In genomic region chr9:108783548-108784463, GRCm38 (mm10) we compare ENCODE assay signal across 8 mouse cellular contexts. TPM values are rescaled to one million over a fixed set of nuclear protein-coding genes. Genes with fewer than 3 reads are reported as not detected.
DNase-seq lines count a peak whose midpoint lies in the region; ATAC-seq lines count a peak whose summit lies in the region.

TSS of gene Ip6k2 (plus strand) at chr9:108783796.

- H3K4me3 ChIP-seq in forebrain, embryonic 11.5 days (ENCODE audit: low read depth, low read length): peak within 1 kb of the TSS; percentile 95
- peak within 1 kb of the TSS; percentile 97 for H3K4me3 ChIP-seq in heart, embryonic 16.5 days (ENCODE audit: low read length)
- H3K4me3 ChIP-seq in liver, embryonic 15.5 days (replicated peaks): peak within 1 kb of the TSS; percentile 92
- H3K4me3 ChIP-seq in neural tube, embryonic 12.5 days: peak within 1 kb of the TSS; percentile 84

- peak; percentile 98 for ATAC-seq in forebrain, embryonic 11.5 days (replicated peaks; ENCODE audit: low FRiP score)
- peak; percentile 99 for ATAC-seq in heart, embryonic 16.5 days (replicated peaks; ENCODE audit: extremely low read depth, insufficient read depth, low FRiP score)
- ATAC-seq in liver, embryonic 15.5 days (ENCODE audit: insufficient read depth): peak; percentile 94
- peak; percentile 98 for ATAC-seq in neural tube, embryonic 12.5 days (ENCODE audit: low FRiP score, low read depth)

- WGBS in forebrain, embryonic 11.5 days: under 1% methylated on average over 53 of the region's 56 CpGs
- under 1% methylated on average over 55 of the region's 56 CpGs for WGBS in heart, embryonic 16.5 days
- 0% methylated on average over 56 of the region's 56 CpGs for WGBS in liver, embryonic 15.5 days (ENCODE audit: insufficient replicate concordance)
- under 1% methylated on average over 56 of the region's 56 CpGs for WGBS in neural tube, embryonic 12.5 days

- H3K4me1 ChIP-seq in forebrain, embryonic 11.5 days (replicated peaks; ENCODE audit: control insufficient read depth, insufficient read depth, low read length): peaks cover 15% of the 10 kb centered on the region
- peaks cover 32% of the 10 kb centered on the region for H3K4me1 ChIP-seq in heart, embryonic 16.5 days (ENCODE audit: control insufficient read depth, insufficient read depth, low read length)
- peaks cover 56% of the 10 kb centered on the region for H3K4me1 ChIP-seq in liver, embryonic 15.5 days (replicated peaks)
- peaks cover 44% of the 10 kb centered on the region for H3K4me1 ChIP-seq in neural tube, embryonic 12.5 days

- peak; percentile 80 to 86 for DNase-seq in CD8-positive naive resting alpha-beta T cell, adult 2 months (ENCODE audit: low read depth in 2 of 2, low spot score in 2 of 2)
- peak; percentile 89 for DNase-seq in c-Kit-positive CD71-negative TER-119-negative erythroid progenitor cells, embryonic 14.5 days (ENCODE audit: low read depth)
- peak; percentile 99 for DNase-seq in forebrain, embryonic 11.5 days (ENCODE audit: low spot score)
- DNase-seq in kidney, postnatal 36 days: peak; percentile 97 to 98
- DNase-seq in telencephalon, adult 2 months (ENCODE audit: low read depth, low spot score): peak; percentile 92

- H3K27me3 ChIP-seq in forebrain, embryonic 11.5 days (ENCODE audit: control insufficient read depth, insufficient read depth, low read length): no peaks in the 10 kb centered on the region
- H3K27me3 ChIP-seq in heart, embryonic 16.5 days (ENCODE audit: control insufficient read depth, insufficient read depth, low read length): no peaks in the 10 kb centered on the region
- peaks cover 6% of the 10 kb centered on the region; the same call in 1 of the 2 replicates for H3K27me3 ChIP-seq in liver, embryonic 15.5 days
- no peaks in the 10 kb centered on the region for H3K27me3 ChIP-seq in neural tube, embryonic 12.5 days (replicated peaks)

- peak within 1 kb of the TSS; percentile 66 for H3K4me2 ChIP-seq in forebrain, embryonic 11.5 days (ENCODE audit: low read depth, low read length, severe bottlenecking)
- peak within 1 kb of the TSS; percentile 67 for H3K4me2 ChIP-seq in heart, embryonic 16.5 days (ENCODE audit: low read depth, low read length)
- peak within 1 kb of the TSS; percentile 79 for H3K4me2 ChIP-seq in liver, embryonic 15.5 days
- peak within 1 kb of the TSS; percentile 78 for H3K4me2 ChIP-seq in neural tube, embryonic 12.5 days (replicated peaks)

- H3K36me3 ChIP-seq in forebrain, embryonic 11.5 days (ENCODE audit: control insufficient read depth, insufficient read depth, low read length): no peaks in the 10 kb centered on the region
- H3K36me3 ChIP-seq in heart, embryonic 16.5 days (ENCODE audit: control insufficient read depth, insufficient read depth): peaks cover 2% of the 10 kb centered on the region; the same call in 1 of the 2 replicates
- peaks cover 28% of the 10 kb centered on the region for H3K36me3 ChIP-seq in liver, embryonic 15.5 days (replicated peaks)
- no peaks in the 10 kb centered on the region for H3K36me3 ChIP-seq in neural tube, embryonic 12.5 days

- H3K9ac ChIP-seq in forebrain, embryonic 11.5 days (ENCODE audit: low read length): peak within 1 kb of the TSS; percentile 98
- H3K9ac ChIP-seq in heart, embryonic 16.5 days (ENCODE audit: low read length): peak within 1 kb of the TSS; percentile 99
- H3K9ac ChIP-seq in liver, embryonic 15.5 days: peak within 1 kb of the TSS; percentile 93
- peak within 1 kb of the TSS; percentile 96 for H3K9ac ChIP-seq in neural tube, embryonic 12.5 days

- H3K27ac ChIP-seq in forebrain, embryonic 11.5 days (ENCODE audit: low read depth, low read length): peak within 1 kb of the TSS; percentile 90
- peak within 1 kb of the TSS; percentile 91 for H3K27ac ChIP-seq in heart, embryonic 16.5 days (ENCODE audit: low read length)
- peak within 1 kb of the TSS; percentile 86 for H3K27ac ChIP-seq in liver, embryonic 15.5 days (replicated peaks)
- peak within 1 kb of the TSS; percentile 91 for H3K27ac ChIP-seq in neural tube, embryonic 12.5 days

- H3K9me3 ChIP-seq in forebrain, embryonic 11.5 days (ENCODE audit: control insufficient read depth, low read length): no peaks in the 10 kb centered on the region
- no peaks in the 10 kb centered on the region for H3K9me3 ChIP-seq in heart, embryonic 16.5 days (replicated peaks; ENCODE audit: control insufficient read depth, low read length)
- H3K9me3 ChIP-seq in liver, embryonic 15.5 days (replicated peaks): no peaks in the 10 kb centered on the region
- H3K9me3 ChIP-seq in neural tube, embryonic 12.5 days: no peaks in the 10 kb centered on the region

RNA-seq across cellular contexts. Expression of gene Ip6k2, which starts in this region (rescaled TPM):
- polyA plus RNA-seq in forebrain, embryonic 11.5 days (2014; fragmentation: Nextera tagmentation; extraction: Ambion mirVana): 96.6 and 108 TPM in 2 replicates
- 27.2 and 31.0 TPM in 2 replicates for polyA plus RNA-seq in heart, embryonic 16.5 days (2015; fragmentation: Nextera tagmentation; extraction: Ambion mirVana)
- polyA plus RNA-seq in liver, embryonic 15.5 days (2015; fragmentation: Nextera tagmentation; extraction: Ambion mirVana): 11.6 and 12.9 TPM in 2 replicates
- 167 and 170 TPM in 2 replicates for polyA plus RNA-seq in neural tube, embryonic 12.5 days (2016; fragmentation: Nextera tagmentation; extraction: Ambion mirVana)

Comparison
In these comparisons a context has a peak if more than half of its experiments do, and no peak if none do; other contexts are left out.
1. Peak in every context shown above with its lines: DNase-seq, ATAC-seq, H3K4me3 ChIP-seq and H3K27ac ChIP-seq.